ENCODE assay signal across 11 mouse cellular contexts in the genomic region with DNA sequence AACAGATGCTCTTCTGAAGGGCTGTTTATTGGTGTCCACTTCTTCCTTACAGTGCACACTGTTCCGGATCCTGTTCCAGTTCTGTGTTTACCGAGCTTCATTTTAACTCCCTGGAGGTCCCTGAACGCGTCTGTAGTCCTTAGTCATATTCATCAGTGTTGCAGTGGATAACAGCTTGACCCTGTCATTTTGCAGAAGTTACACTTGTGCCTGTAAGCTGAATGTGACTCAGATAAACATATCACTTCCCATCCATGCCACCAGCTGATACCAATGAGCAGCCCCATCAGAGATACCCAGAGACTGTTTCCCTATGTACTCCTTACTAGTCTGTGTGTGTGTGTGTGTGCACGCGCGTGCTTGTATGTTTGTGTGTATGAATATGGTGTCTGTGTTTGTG. TPM values are rescaled to one million over a fixed set of nuclear protein-coding genes. Genes with fewer than 3 reads are reported as not detected.
DNase-seq lines count a peak whose midpoint lies in the region; ATAC-seq and TF ChIP-seq lines count a peak whose summit lies in the region.
"Had no signal": no experiment of that assay in that cellular context is flagged by ENCODE, and none has a peak within 500 bp of the region (broad histone marks: within the 10 kb centered on the region; RNA-seq: fewer than 3 reads in every experiment).

No protein-coding gene starts in this region.

- peak; percentile 30 for DNase-seq in spleen, adult 12 weeks (ENCODE audit: low spot score)
- DNase-seq in spleen, postnatal 14 days (ENCODE audit: low spot score in 2 of 2), result no peak
- no peak for DNase-seq in stomach, postnatal 0 days (ENCODE audit: low spot score)
- DNase-seq in limb, embryonic 10.5 days (ENCODE audit: low spot score), result no peak
- DNase-seq in ovary, postnatal 14 days (ENCODE audit: low spot score), result no peak
- DNase-seq: adrenal gland, postnatal 36 days had no signal

- H3K27ac ChIP-seq in liver, embryonic 15.5 days (replicated peaks), result peak overlapping the region; percentile 85
- no peak overlapping the region for H3K27ac ChIP-seq in stomach, postnatal 0 days (replicated peaks)
- no peak overlapping the region for H3K27ac ChIP-seq in limb, embryonic 10.5 days
- H3K27ac ChIP-seq: heart, embryonic 15.5 days; neural tube, embryonic 13.5 days had no signal

- WGBS in liver, embryonic 15.5 days (ENCODE audit: insufficient replicate concordance), result 18% methylated on average over 7 of the region's 7 CpGs
- WGBS in stomach, postnatal 0 days, result 68% methylated on average over 7 of the region's 7 CpGs
- 93% methylated on average over 7 of the region's 7 CpGs for WGBS in limb, embryonic 10.5 days

- peaks cover 48% of the 10 kb centered on the region for H3K4me1 ChIP-seq in erythroblast, embryonic 14.5 days (ENCODE audit: control insufficient read depth)
- H3K4me1 ChIP-seq in liver, embryonic 15.5 days (replicated peaks), result peaks cover 45% of the 10 kb centered on the region
- H3K4me1 ChIP-seq in stomach, postnatal 0 days (replicated peaks; ENCODE audit: control insufficient read depth, insufficient read depth), result peaks cover 2% of the 10 kb centered on the region
- H3K4me1 ChIP-seq in limb, embryonic 10.5 days, result peaks cover 23% of the 10 kb centered on the region

- TF ChIP-seq CTCF in stomach, postnatal 0 days (IDR thresholded peaks at IDR 0.05; ENCODE audit: low read depth), result no peak

- H3K4me3 ChIP-seq in erythroblast, embryonic 14.5 days (replicated peaks), result peak overlapping the region; percentile 44
- no peak overlapping the region for H3K4me3 ChIP-seq in liver, embryonic 15.5 days (replicated peaks)
- no peak overlapping the region for H3K4me3 ChIP-seq in stomach, postnatal 0 days (ENCODE audit: low read depth, low read length)
- H3K4me3 ChIP-seq in limb, embryonic 10.5 days, result no peak overlapping the region
- H3K4me3 ChIP-seq: heart, embryonic 15.5 days; neural tube, embryonic 13.5 days had no signal

- no peaks in the 10 kb centered on the region for H3K36me3 ChIP-seq in erythroblast, embryonic 14.5 days (ENCODE audit: control insufficient read depth)
- no peaks in the 10 kb centered on the region for H3K36me3 ChIP-seq in liver, embryonic 15.5 days (replicated peaks)
- no peaks in the 10 kb centered on the region for H3K36me3 ChIP-seq in stomach, postnatal 0 days (ENCODE audit: control insufficient read depth, insufficient read depth, low read length)
- no peaks in the 10 kb centered on the region for H3K36me3 ChIP-seq in limb, embryonic 10.5 days
- H3K36me3 ChIP-seq: heart, embryonic 15.5 days; neural tube, embryonic 13.5 days had no signal

- ATAC-seq in liver, embryonic 15.5 days (ENCODE audit: insufficient read depth), result peak; percentile 97
- peak; percentile 38; the same call in 1 of the 2 replicates for ATAC-seq in stomach, postnatal 0 days (ENCODE audit: low FRiP score, low TSS enrichment)

- TF ChIP-seq EP300 in stomach, postnatal 0 days (optimal IDR thresholded peaks at IDR 0.05), result no peak

- H3K9ac ChIP-seq in liver, embryonic 15.5 days, result peak overlapping the region; percentile 19; the same call in 1 of the 2 replicates
- no peak overlapping the region for H3K9ac ChIP-seq in stomach, postnatal 0 days (ENCODE audit: low read length)
- H3K9ac ChIP-seq: heart, embryonic 15.5 days; neural tube, embryonic 13.5 days had no signal

- H3K9me3 ChIP-seq in erythroblast, embryonic 14.5 days (ENCODE audit: control insufficient read depth, low read length), result no peaks in the 10 kb centered on the region
- H3K9me3 ChIP-seq in liver, embryonic 15.5 days (replicated peaks), result no peaks in the 10 kb centered on the region
- H3K9me3 ChIP-seq in stomach, postnatal 0 days (ENCODE audit: control insufficient read depth, low read length), result no peaks in the 10 kb centered on the region
- H3K9me3 ChIP-seq in limb, embryonic 10.5 days (replicated peaks), result no peaks in the 10 kb centered on the region
- H3K9me3 ChIP-seq: heart, embryonic 15.5 days; neural tube, embryonic 13.5 days had no signal

- peak overlapping the region; percentile 50 for H3K4me2 ChIP-seq in liver, embryonic 15.5 days
- H3K4me2 ChIP-seq in stomach, postnatal 0 days (replicated peaks; ENCODE audit: low read depth), result no peak overlapping the region
- H3K4me2 ChIP-seq: heart, embryonic 15.5 days; midbrain, embryonic 11.5 days; neural tube, embryonic 13.5 days had no signal

- no peaks in the 10 kb centered on the region; the same call in 1 of the 2 replicates for H3K27me3 ChIP-seq in erythroblast, embryonic 14.5 days (ENCODE audit: control insufficient read depth)
- H3K27me3 ChIP-seq in liver, embryonic 15.5 days, result no peaks in the 10 kb centered on the region
- no peaks in the 10 kb centered on the region for H3K27me3 ChIP-seq in stomach, postnatal 0 days (ENCODE audit: control insufficient read depth, insufficient read depth, low read length)
- H3K27me3 ChIP-seq in limb, embryonic 10.5 days (ENCODE audit: low read depth, poor library complexity, severe bottlenecking), result no peaks in the 10 kb centered on the region
- H3K27me3 ChIP-seq: heart, embryonic 15.5 days; neural tube, embryonic 13.5 days had no signal

RNA-seq across cellular contexts. Expression of a gene that starts 5.5 kb away (rescaled TPM):
- polyA plus RNA-seq in erythroblast, embryonic 14.5 days (2012), result 0.01 TPM in 1 of 2 replicates, not detected in the other
- polyA plus RNA-seq in liver, embryonic 15.5 days (2015; fragmentation: Nextera tagmentation; extraction: Ambion mirVana), result 7.5 TPM in 2 replicates
- 7.3 TPM in 2 replicates for polyA plus RNA-seq in stomach, postnatal 0 days (2015; fragmentation: Nextera tagmentation; extraction: Ambion mirVana)
- polyA plus RNA-seq in limb, embryonic 10.5 days (2016; fragmentation: Nextera tagmentation; extraction: Ambion mirVana), result 0.51 and 0.60 TPM in 2 replicates
